Mouse (Mus musculus): ENCODE results near the gene 4931414P19Rik. TPM values are rescaled to one million over a fixed set of nuclear protein-coding genes. Genes with fewer than 3 reads are reported as not detected.

The 4931414P19Rik gene
- polyA plus RNA-seq, 1 experiment from 2014 or later = 6.1 TPM

GRCm38 (mm10) chr14:54591056-54591455 lies 14.7 kb downstream of the 4931414P19Rik start:
- no peak overlapping the region for H3K4me3 ChIP-seq (replicated peaks; ENCODE audit: low read depth, low read length)
- peaks cover 17% of the 10 kb centered on the region; the same call in 1 of the 2 replicates for H3K36me3 ChIP-seq (ENCODE audit: control insufficient read depth, insufficient read depth, low read length)
- no peaks in the 10 kb centered on the region for H3K4me1 ChIP-seq (ENCODE audit: control insufficient read depth, insufficient read depth, low read length)
- ATAC-seq (ENCODE audit: low FRiP score, low TSS enrichment) = no peak
- no peak overlapping the region for H3K27ac ChIP-seq (replicated peaks; ENCODE audit: low read depth, low read length)
- H3K4me2 ChIP-seq (ENCODE audit: low read length) = no peak overlapping the region
- 93% methylated on average over 16 of the region's 16 CpGs for WGBS
- no peak overlapping the region for H3K9ac ChIP-seq (replicated peaks; ENCODE audit: low read length)
- H3K9me3 ChIP-seq (ENCODE audit: control insufficient read depth, low read length) = no peaks in the 10 kb centered on the region
- no peak for DNase-seq
- H3K27me3 ChIP-seq (ENCODE audit: control insufficient read depth, insufficient read depth, low read length) = no peaks in the 10 kb centered on the region

GRCm38 (mm10) chr14:54583681-54584338 lies 22.0 kb downstream of the 4931414P19Rik start:
- no peaks in the 10 kb centered on the region for H3K4me1 ChIP-seq (ENCODE audit: control insufficient read depth, insufficient read depth, low read length)
- ATAC-seq (ENCODE audit: low FRiP score, low TSS enrichment) (peak; percentile 27; the same call in 1 of the 2 replicates), DNase-seq (peak; percentile 81)
- H3K36me3 ChIP-seq (ENCODE audit: control insufficient read depth, insufficient read depth, low read length) = peaks cover 17% of the 10 kb centered on the region
- H3K9ac ChIP-seq (replicated peaks; ENCODE audit: low read length) = no peak overlapping the region
- no peak overlapping the region for H3K27ac ChIP-seq (replicated peaks; ENCODE audit: low read depth, low read length)
- no peaks in the 10 kb centered on the region for H3K27me3 ChIP-seq (ENCODE audit: control insufficient read depth, insufficient read depth, low read length)
- no peak overlapping the region for H3K4me3 ChIP-seq (replicated peaks; ENCODE audit: low read depth, low read length)
- H3K9me3 ChIP-seq (ENCODE audit: control insufficient read depth, low read length) = no peaks in the 10 kb centered on the region
- H3K4me2 ChIP-seq (ENCODE audit: low read length) = no peak overlapping the region
- 46% methylated on average over 7 of the region's 7 CpGs for WGBS

- Histone ChIP-seq H3K4me1 (ENCODE audit: control insufficient read depth, insufficient read depth, low read length) (peaks cover 3% of the 10 kb centered on the region; the same call in 1 of the 2 replicates), H3K4me2 (ENCODE audit: low read length) (no peak overlapping the region), H3K36me3 (ENCODE audit: control insufficient read depth, insufficient read depth, low read length) (peaks cover 17% of the 10 kb centered on the region), H3K4me3 (replicated peaks; ENCODE audit: low read depth, low read length) (no peak overlapping the region), H3K9me3 (ENCODE audit: control insufficient read depth, low read length) (no peaks in the 10 kb centered on the region), H3K9ac (replicated peaks; ENCODE audit: low read length) (no peak overlapping the region), H3K27me3 (ENCODE audit: control insufficient read depth, insufficient read depth, low read length) (0 out of 2 replicates have a peak, but pooled peaks cover under 1% of the 10 kb centered on the region), H3K27ac (replicated peaks; ENCODE audit: low read depth, low read length) (no peak overlapping the region)
- no peak for DNase-seq
- WGBS = 90% methylated on average over 9 of the region's 9 CpGs
- ATAC-seq (ENCODE audit: low FRiP score, low TSS enrichment) = no peak
Observed at GRCm38 (mm10) chr14:54582536-54582935, 23.3 kb downstream of the 4931414P19Rik start.

GRCm38 (mm10) chr14:54579638-54580037 lies 26.2 kb downstream of the 4931414P19Rik start:
- Histone ChIP-seq H3K4me2 (ENCODE audit: low read length) (no peak overlapping the region), H3K27ac (replicated peaks; ENCODE audit: low read depth, low read length) (no peak overlapping the region), H3K9ac (replicated peaks; ENCODE audit: low read length) (no peak overlapping the region), H3K4me3 (replicated peaks; ENCODE audit: low read depth, low read length) (no peak overlapping the region), H3K9me3 (ENCODE audit: control insufficient read depth, low read length) (no peaks in the 10 kb centered on the region), H3K27me3 (ENCODE audit: control insufficient read depth, insufficient read depth, low read length) (peaks cover 14% of the 10 kb centered on the region), H3K36me3 (ENCODE audit: control insufficient read depth, insufficient read depth, low read length) (peaks cover 6% of the 10 kb centered on the region), H3K4me1 (ENCODE audit: control insufficient read depth, insufficient read depth, low read length) (peaks cover 15% of the 10 kb centered on the region; the same call in 1 of the 2 replicates)
- WGBS = 93% methylated on average over 7 of the region's 7 CpGs
- DNase-seq = no peak
- no peak for ATAC-seq (ENCODE audit: low FRiP score, low TSS enrichment)

GRCm38 (mm10) chr14:54578063-54578462 lies 27.7 kb downstream of the 4931414P19Rik start:
- no peaks in the 10 kb centered on the region for H3K36me3 ChIP-seq (ENCODE audit: control insufficient read depth, insufficient read depth, low read length)
- H3K4me2 ChIP-seq (ENCODE audit: low read length) = peak overlapping the region; percentile 64
- peaks cover 22% of the 10 kb centered on the region for H3K4me1 ChIP-seq (ENCODE audit: control insufficient read depth, insufficient read depth, low read length)
- peak overlapping the region; percentile 51 for H3K4me3 ChIP-seq (replicated peaks; ENCODE audit: low read depth, low read length)
- DNase-seq = peak; percentile 73
- peaks cover 23% of the 10 kb centered on the region for H3K27me3 ChIP-seq (ENCODE audit: control insufficient read depth, insufficient read depth, low read length)
- no peak for ATAC-seq (ENCODE audit: low FRiP score, low TSS enrichment)
- peak overlapping the region; percentile 67; the same call in 1 of the 2 replicates for H3K9ac ChIP-seq (replicated peaks; ENCODE audit: low read length)
- peak overlapping the region; percentile 73 for H3K27ac ChIP-seq (replicated peaks; ENCODE audit: low read depth, low read length)
- no peaks in the 10 kb centered on the region for H3K9me3 ChIP-seq (ENCODE audit: control insufficient read depth, low read length)
- under 1% methylated on average over 10 of the region's 10 CpGs for WGBS

- peak within 1 kb of the TSS; percentile 67 for H3K9ac ChIP-seq (replicated peaks; ENCODE audit: low read length)
- H3K4me1 ChIP-seq (ENCODE audit: control insufficient read depth, insufficient read depth, low read length) = peaks cover 29% of the 10 kb centered on the region
- H3K27ac ChIP-seq (replicated peaks; ENCODE audit: low read depth, low read length) = peak within 1 kb of the TSS; percentile 73
- no peaks in the 10 kb centered on the region for H3K36me3 ChIP-seq (ENCODE audit: control insufficient read depth, insufficient read depth, low read length)
- H3K27me3 ChIP-seq (ENCODE audit: control insufficient read depth, insufficient read depth, low read length) = peaks cover 23% of the 10 kb centered on the region
- no peaks in the 10 kb centered on the region for H3K9me3 ChIP-seq (ENCODE audit: control insufficient read depth, low read length)
- DNase-seq (peak; percentile 90), ATAC-seq (ENCODE audit: low FRiP score, low TSS enrichment) (peak; percentile 65)
- H3K4me2 ChIP-seq (ENCODE audit: low read length) = peak within 1 kb of the TSS; percentile 64
- H3K4me3 ChIP-seq (replicated peaks; ENCODE audit: low read depth, low read length) = peak within 1 kb of the TSS; percentile 51
- under 1% methylated on average over 66 of the region's 66 CpGs for WGBS
Observed at GRCm38 (mm10) chr14:54577089-54577982, 28.5 kb downstream of the 4931414P19Rik start, which contains the start of gene Ajuba. Ajuba (minus strand) TSS chr14:54577558.

GRCm38 (mm10) chr14:54576241-54577088 lies 29.3 kb downstream of the 4931414P19Rik start:
- Histone ChIP-seq H3K4me1 (ENCODE audit: control insufficient read depth, insufficient read depth, low read length) (peaks cover 32% of the 10 kb centered on the region), H3K27ac (replicated peaks; ENCODE audit: low read depth, low read length) (peak overlapping the region; percentile 73), H3K4me3 (replicated peaks; ENCODE audit: low read depth, low read length) (peak overlapping the region; percentile 51), H3K36me3 (ENCODE audit: control insufficient read depth, insufficient read depth, low read length) (no peaks in the 10 kb centered on the region), H3K9ac (replicated peaks; ENCODE audit: low read length) (peak overlapping the region; percentile 67), H3K4me2 (ENCODE audit: low read length) (peak overlapping the region; percentile 64), H3K27me3 (ENCODE audit: control insufficient read depth, insufficient read depth, low read length) (peaks cover 23% of the 10 kb centered on the region), H3K9me3 (ENCODE audit: control insufficient read depth, low read length) (no peaks in the 10 kb centered on the region)
- under 1% methylated on average over 84 of the region's 84 CpGs for WGBS
- ATAC-seq (ENCODE audit: low FRiP score, low TSS enrichment) = no peak
- DNase-seq = peak; percentile 42

GRCm38 (mm10) chr14:54575631-54576030 lies 30.2 kb downstream of the 4931414P19Rik start:
- under 1% methylated on average over 39 of the region's 39 CpGs for WGBS
- peaks cover 32% of the 10 kb centered on the region for H3K4me1 ChIP-seq (ENCODE audit: control insufficient read depth, insufficient read depth, low read length)
- DNase-seq (peak; percentile 74), ATAC-seq (ENCODE audit: low FRiP score, low TSS enrichment) (no peak)
- peak overlapping the region; percentile 67 for H3K9ac ChIP-seq (replicated peaks; ENCODE audit: low read length)
- peak overlapping the region; percentile 51 for H3K4me3 ChIP-seq (replicated peaks; ENCODE audit: low read depth, low read length)
- peak overlapping the region; percentile 64 for H3K4me2 ChIP-seq (ENCODE audit: low read length)
- H3K27me3 ChIP-seq (ENCODE audit: control insufficient read depth, insufficient read depth, low read length) = peaks cover 23% of the 10 kb centered on the region
- no peak overlapping the region for H3K27ac ChIP-seq (replicated peaks; ENCODE audit: low read depth, low read length)
- no peaks in the 10 kb centered on the region for H3K36me3 ChIP-seq (ENCODE audit: control insufficient read depth, insufficient read depth, low read length)
- no peaks in the 10 kb centered on the region for H3K9me3 ChIP-seq (ENCODE audit: control insufficient read depth, low read length)
